24 mouse cellular contexts compared by ENCODE assay signal in the genomic region with DNA sequence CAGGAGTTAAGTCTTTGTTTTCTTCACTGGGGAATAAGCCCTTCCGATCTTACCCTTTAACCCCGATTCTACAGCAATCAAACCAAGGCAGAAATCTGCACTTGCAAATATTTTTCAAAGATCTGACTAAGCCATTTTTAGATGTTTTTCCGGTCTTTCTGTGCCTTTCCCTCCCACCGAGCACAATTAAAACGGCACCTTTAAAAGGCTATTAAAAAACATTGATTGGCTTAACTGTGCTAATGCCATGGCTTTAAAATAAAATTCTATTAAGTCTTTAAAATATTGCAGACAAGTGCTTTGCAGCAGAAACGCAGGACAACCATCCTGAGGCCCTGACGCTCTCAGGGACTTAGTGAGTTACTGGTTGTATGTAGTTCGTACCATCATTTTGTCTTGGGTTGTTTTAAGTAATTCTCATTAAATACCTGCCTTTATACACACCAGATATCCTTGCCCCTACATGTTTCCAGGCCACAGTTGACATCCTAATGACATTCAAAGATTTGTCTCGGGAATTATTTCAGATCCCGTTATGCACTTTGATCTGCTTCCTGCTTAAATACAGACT.
A peak's percentile ranks its signal among the peaks of the same experiment; 100 is the strongest.
DNase-seq lines count a peak whose midpoint lies in the region; ATAC-seq lines count a peak whose summit lies in the region.
"Had no signal": no experiment of that assay in that cellular context is flagged by ENCODE, and none has a peak within 500 bp of the region (broad histone marks: within the 10 kb centered on the region; RNA-seq: fewer than 3 reads in every experiment).

No protein-coding gene starts in this region.

- ATAC-seq in hindbrain, embryonic 14.5 days (ENCODE audit: low FRiP score): no peak
- ATAC-seq in hindbrain, embryonic 11.5 days (ENCODE audit: low FRiP score): no peak
- no peak for ATAC-seq in midbrain, embryonic 16.5 days
- ATAC-seq in midbrain, embryonic 13.5 days: no peak
- ATAC-seq: activated CD4-positive, CD25-positive, alpha-beta regulatory T cell, adult 4 months; CD4-positive, CD25-positive, alpha-beta regulatory T cell, adult 4 months; forebrain, embryonic 15.5 days; intestine, embryonic 15.5 days had no signal

- no peak for DNase-seq in hindbrain, embryonic 14.5 days (ENCODE audit: low spot score)
- no peak for DNase-seq in hindbrain, embryonic 11.5 days (ENCODE audit: low spot score)
- DNase-seq in cerebellum, postnatal 4 days (ENCODE audit: low spot score in 2 of 2): no peak
- DNase-seq: adrenal gland, adult 8-10 months; adrenal gland, postnatal 25 days; cerebellum, adult 11 months; cerebellum, adult 2 months; cerebellum, adult 9-11 months; cerebellum, postnatal 25 days; gastrocnemius, postnatal 25 days; heart, adult 2 months had no signal

- H3K4me2 ChIP-seq in hindbrain, embryonic 14.5 days (replicated peaks): no peak overlapping the region
- H3K4me2 ChIP-seq in hindbrain, embryonic 11.5 days (replicated peaks; ENCODE audit: low read depth, low read length): no peak overlapping the region
- no peak overlapping the region for H3K4me2 ChIP-seq in midbrain, embryonic 16.5 days (ENCODE audit: low read length)
- no peak overlapping the region for H3K4me2 ChIP-seq in midbrain, embryonic 13.5 days (replicated peaks)
- H3K4me2 ChIP-seq: embryonic facial prominence, embryonic 13.5 days; forebrain, embryonic 12.5 days; forebrain, embryonic 15.5 days; heart, embryonic 11.5 days; hindbrain, embryonic 15.5 days; intestine, embryonic 15.5 days had no signal

- H3K27me3 ChIP-seq in hindbrain, embryonic 14.5 days (ENCODE audit: control insufficient read depth, insufficient read depth, low read length): no peaks in the 10 kb centered on the region
- H3K27me3 ChIP-seq in hindbrain, embryonic 11.5 days (ENCODE audit: control insufficient read depth, insufficient read depth, low read length): no peaks in the 10 kb centered on the region
- H3K27me3 ChIP-seq in midbrain, embryonic 16.5 days (ENCODE audit: control insufficient read depth, insufficient read depth, low read depth, low read length): no peaks in the 10 kb centered on the region
- H3K27me3 ChIP-seq in midbrain, embryonic 13.5 days: no peaks in the 10 kb centered on the region
- H3K27me3 ChIP-seq: embryonic facial prominence, embryonic 13.5 days; forebrain, embryonic 12.5 days; forebrain, embryonic 15.5 days; hindbrain, embryonic 15.5 days; intestine, embryonic 15.5 days had no signal

- H3K27ac ChIP-seq in hindbrain, embryonic 14.5 days: 0 out of 2 replicates have a peak overlapping the region, but pooled peaks have one; percentile 41
- H3K27ac ChIP-seq in hindbrain, embryonic 11.5 days (ENCODE audit: low read depth, low read length): no peak overlapping the region
- H3K27ac ChIP-seq in midbrain, embryonic 16.5 days (ENCODE audit: low read length): peak overlapping the region; percentile 17
- no peak overlapping the region; the same call in 1 of the 2 replicates for H3K27ac ChIP-seq in midbrain, embryonic 13.5 days
- H3K27ac ChIP-seq in brown adipose tissue, adult 24 weeks (replicated peaks; ENCODE audit: low read depth, low read length): peak overlapping the region; percentile 48
- H3K27ac ChIP-seq: embryonic facial prominence, embryonic 13.5 days; forebrain, embryonic 15.5 days; heart, adult 2 months; hindbrain, embryonic 15.5 days; intestine, embryonic 15.5 days had no signal

- 62% methylated on average over 10 of the region's 10 CpGs for WGBS in hindbrain, embryonic 14.5 days
- WGBS in hindbrain, embryonic 11.5 days: 75% methylated on average over 10 of the region's 10 CpGs
- WGBS in midbrain, embryonic 16.5 days: 29% methylated on average over 10 of the region's 10 CpGs
- WGBS in midbrain, embryonic 13.5 days: 44% methylated on average over 10 of the region's 10 CpGs

- H3K9me3 ChIP-seq in hindbrain, embryonic 14.5 days (ENCODE audit: control insufficient read depth, low read length): no peaks in the 10 kb centered on the region
- no peaks in the 10 kb centered on the region for H3K9me3 ChIP-seq in hindbrain, embryonic 11.5 days (ENCODE audit: control insufficient read depth, low read length)
- no peaks in the 10 kb centered on the region for H3K9me3 ChIP-seq in midbrain, embryonic 16.5 days (replicated peaks; ENCODE audit: control insufficient read depth, low read length, poor library complexity, severe bottlenecking)
- no peaks in the 10 kb centered on the region for H3K9me3 ChIP-seq in midbrain, embryonic 13.5 days
- H3K9me3 ChIP-seq: embryonic facial prominence, embryonic 10.5 days; embryonic facial prominence, embryonic 13.5 days; forebrain, embryonic 12.5 days; forebrain, embryonic 15.5 days; hindbrain, embryonic 15.5 days; intestine, embryonic 15.5 days had no signal

- peaks cover 7% of the 10 kb centered on the region; the same call in 1 of the 2 replicates for H3K4me1 ChIP-seq in hindbrain, embryonic 14.5 days (replicated peaks; ENCODE audit: control insufficient read depth, insufficient read depth, low read length)
- no peaks in the 10 kb centered on the region for H3K4me1 ChIP-seq in hindbrain, embryonic 11.5 days (replicated peaks; ENCODE audit: control insufficient read depth, insufficient read depth, low read length)
- H3K4me1 ChIP-seq in midbrain, embryonic 16.5 days (ENCODE audit: control insufficient read depth, insufficient read depth, low read length): peaks cover 11% of the 10 kb centered on the region
- H3K4me1 ChIP-seq in midbrain, embryonic 13.5 days (replicated peaks): peaks cover 15% of the 10 kb centered on the region
- peaks cover 7% of the 10 kb centered on the region; the same call in 1 of the 2 replicates for H3K4me1 ChIP-seq in brown adipose tissue, adult 24 weeks (ENCODE audit: control insufficient read depth, insufficient read depth, insufficient read length, low read length)
- H3K4me1 ChIP-seq: forebrain, embryonic 15.5 days; intestine, embryonic 15.5 days had no signal

- H3K36me3 ChIP-seq in hindbrain, embryonic 14.5 days (replicated peaks; ENCODE audit: control insufficient read depth, insufficient read depth): no peaks in the 10 kb centered on the region
- H3K36me3 ChIP-seq in hindbrain, embryonic 11.5 days (ENCODE audit: control insufficient read depth, insufficient read depth, low read length): no peaks in the 10 kb centered on the region
- H3K36me3 ChIP-seq in midbrain, embryonic 16.5 days (ENCODE audit: control insufficient read depth, insufficient read depth, low read length): no peaks in the 10 kb centered on the region
- H3K36me3 ChIP-seq in midbrain, embryonic 13.5 days: no peaks in the 10 kb centered on the region
- H3K36me3 ChIP-seq: embryonic facial prominence, embryonic 10.5 days; embryonic facial prominence, embryonic 13.5 days; forebrain, embryonic 12.5 days; forebrain, embryonic 15.5 days; hindbrain, embryonic 15.5 days; intestine, embryonic 15.5 days had no signal

- H3K4me3 ChIP-seq in hindbrain, embryonic 14.5 days (replicated peaks; ENCODE audit: low read length): no peak overlapping the region
- no peak overlapping the region for H3K4me3 ChIP-seq in hindbrain, embryonic 11.5 days (ENCODE audit: low read depth, low read length)
- no peak overlapping the region for H3K4me3 ChIP-seq in midbrain, embryonic 16.5 days (ENCODE audit: low read depth, low read length)
- H3K4me3 ChIP-seq in midbrain, embryonic 13.5 days (replicated peaks): no peak overlapping the region
- H3K4me3 ChIP-seq in brown adipose tissue, adult 24 weeks (ENCODE audit: insufficient read depth, low read depth, low read length): no peak overlapping the region
- H3K4me3 ChIP-seq: embryonic facial prominence, embryonic 10.5 days; embryonic facial prominence, embryonic 13.5 days; erythroblast, embryonic 14.5 days; forebrain, embryonic 12.5 days; forebrain, embryonic 15.5 days; heart, adult 2 months; hindbrain, embryonic 15.5 days; intestine, embryonic 15.5 days had no signal

- H3K9ac ChIP-seq in hindbrain, embryonic 14.5 days: no peak overlapping the region
- H3K9ac ChIP-seq in hindbrain, embryonic 11.5 days (ENCODE audit: low read depth, low read length): no peak overlapping the region
- H3K9ac ChIP-seq in midbrain, embryonic 16.5 days (ENCODE audit: low read depth, low read length): no peak overlapping the region
- H3K9ac ChIP-seq in midbrain, embryonic 13.5 days (replicated peaks): no peak overlapping the region
- H3K9ac ChIP-seq: embryonic facial prominence, embryonic 13.5 days; forebrain, embryonic 12.5 days; forebrain, embryonic 15.5 days; hindbrain, embryonic 15.5 days; intestine, embryonic 15.5 days had no signal

Comparison
In these comparisons a context has a peak if more than half of its experiments do, and no peak if none do; other contexts are left out.
1. H3K27ac ChIP-seq: peak in hindbrain, embryonic 14.5 days (single experiment), midbrain, embryonic 16.5 days (single experiment) and brown adipose tissue, adult 24 weeks (single experiment); none in hindbrain, embryonic 11.5 days (single experiment) and midbrain, embryonic 13.5 days (single experiment).